Mouse (Mus musculus): Measurements from ENCODE around the gene Bmper. TPM values are rescaled to one million over a fixed set of nuclear protein-coding genes. Genes with fewer than 3 reads are reported as not detected.

Bmper gene
- polyA plus RNA-seq, 1 experiment from 2014 or later: 10.3 TPM

DNA sequence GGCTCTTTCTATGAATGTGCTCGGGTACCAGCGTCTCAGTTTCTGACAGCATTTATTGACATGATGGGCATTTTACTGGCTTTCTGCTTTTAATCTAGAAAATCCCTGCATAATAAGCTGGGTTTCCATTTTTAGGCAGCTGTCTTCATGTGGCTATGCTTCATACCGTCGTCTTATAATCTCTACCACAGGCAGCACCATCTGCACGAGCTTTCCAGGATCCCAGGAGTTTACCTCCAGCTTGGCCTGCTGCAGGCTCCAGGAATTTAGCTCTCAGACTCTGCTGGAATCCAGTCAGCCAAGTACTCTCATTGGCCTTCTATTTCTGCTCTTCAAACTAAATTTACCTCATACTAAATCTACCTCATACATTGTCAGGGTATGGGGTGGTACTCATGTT lies 219.3 kb downstream of the Bmper start:
- no peaks in the 10 kb centered on the region for H3K36me3 ChIP-seq
- H3K27me3 ChIP-seq: no peaks in the 10 kb centered on the region
- ATAC-seq (ENCODE audit: insufficient number of reproducible peaks, low FRiP score, low TSS enrichment, low read depth): no peak
- H3K9me3 ChIP-seq (replicated peaks): no peaks in the 10 kb centered on the region
- H3K4me2 ChIP-seq (replicated peaks): no peak overlapping the region
- H3K4me3 ChIP-seq (replicated peaks): no peak overlapping the region
- WGBS: 31% methylated on average over 5 of the region's 5 CpGs
- no peak overlapping the region for H3K9ac ChIP-seq
- peaks cover 5% of the 10 kb centered on the region; the same call in 1 of the 2 replicates for H3K4me1 ChIP-seq
- H3K27ac ChIP-seq (replicated peaks): no peak overlapping the region

GRCm38 (mm10) chr9:23444975-23445374 lies 222.1 kb downstream of the Bmper start:
- H3K27me3 ChIP-seq: no peaks in the 10 kb centered on the region
- H3K9me3 ChIP-seq (replicated peaks): no peaks in the 10 kb centered on the region
- H3K36me3 ChIP-seq: no peaks in the 10 kb centered on the region
- ATAC-seq (ENCODE audit: insufficient number of reproducible peaks, low FRiP score, low TSS enrichment, low read depth): no peak
- no peak overlapping the region for H3K4me3 ChIP-seq (replicated peaks)
- no peak overlapping the region for H3K4me2 ChIP-seq (replicated peaks)
- H3K27ac ChIP-seq (replicated peaks): no peak overlapping the region
- no peak overlapping the region for H3K9ac ChIP-seq
- WGBS: 97% methylated on average over 4 of the region's 4 CpGs
- H3K4me1 ChIP-seq: peaks cover 5% of the 10 kb centered on the region; the same call in 1 of the 2 replicates

DNA sequence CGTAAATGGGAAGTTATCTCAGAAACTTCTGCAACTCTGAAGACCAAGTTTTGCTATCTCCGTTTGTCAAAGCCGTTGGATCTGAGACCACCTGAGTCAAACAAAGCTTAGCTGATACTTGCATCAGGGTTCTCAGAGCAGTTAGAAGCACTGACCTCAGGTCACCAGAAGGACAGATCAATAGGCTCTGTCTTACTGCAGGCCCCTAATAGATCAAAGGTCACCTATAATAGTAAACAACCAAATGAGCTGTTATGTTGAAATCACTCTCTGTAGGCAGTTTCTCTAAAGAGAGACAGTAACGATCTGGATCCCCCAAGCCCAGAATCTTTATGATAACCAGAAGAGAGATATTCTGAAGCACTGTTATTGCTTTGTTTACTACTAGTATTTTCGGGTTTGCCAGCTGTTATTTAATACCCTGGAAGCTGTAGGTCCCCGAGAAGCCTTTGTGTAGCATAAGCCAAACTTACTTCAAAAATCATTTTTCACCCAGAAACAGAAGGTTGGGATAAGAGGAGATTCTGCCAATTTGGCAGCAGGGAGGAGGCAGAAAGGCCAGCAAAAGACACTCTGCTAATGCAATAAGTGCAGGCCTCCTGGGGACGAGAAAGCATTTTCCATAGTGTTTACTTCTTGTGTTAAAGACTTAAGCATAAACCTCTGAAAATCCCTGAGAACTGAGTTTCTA lies 224.5 kb downstream of the Bmper start:
- H3K36me3 ChIP-seq: no peaks in the 10 kb centered on the region
- no peaks in the 10 kb centered on the region for H3K27me3 ChIP-seq
- no peak overlapping the region for H3K4me3 ChIP-seq (replicated peaks)
- no peak for ATAC-seq (ENCODE audit: insufficient number of reproducible peaks, low FRiP score, low TSS enrichment, low read depth)
- no peak overlapping the region for H3K9ac ChIP-seq
- H3K4me2 ChIP-seq (replicated peaks): no peak overlapping the region
- 0 out of 2 replicates have a peak, but pooled peaks cover 1% of the 10 kb centered on the region for H3K4me1 ChIP-seq
- no peak overlapping the region for H3K27ac ChIP-seq (replicated peaks)
- no peaks in the 10 kb centered on the region for H3K9me3 ChIP-seq (replicated peaks)
- 60% methylated on average over 7 of the region's 7 CpGs for WGBS

GRCm38 (mm10) chr9:23453309-23453708 lies 230.4 kb downstream of the Bmper start:
- H3K9ac ChIP-seq: no peak overlapping the region
- no peaks in the 10 kb centered on the region for H3K9me3 ChIP-seq (replicated peaks)
- H3K27me3 ChIP-seq: no peaks in the 10 kb centered on the region
- H3K36me3 ChIP-seq: no peaks in the 10 kb centered on the region
- WGBS: 27% methylated on average over 5 of the region's 5 CpGs
- no peak overlapping the region for H3K4me3 ChIP-seq (replicated peaks)
- no peaks in the 10 kb centered on the region for H3K4me1 ChIP-seq
- no peak overlapping the region for H3K27ac ChIP-seq (replicated peaks)
- H3K4me2 ChIP-seq (replicated peaks): no peak overlapping the region
- ATAC-seq (ENCODE audit: insufficient number of reproducible peaks, low FRiP score, low TSS enrichment, low read depth): no peak

GRCm38 (mm10) chr9:23457186-23457585 lies 234.3 kb downstream of the Bmper start:
- Histone ChIP-seq H3K4me2 (replicated peaks) (no peak overlapping the region), H3K9ac (no peak overlapping the region), H3K4me1 (peaks cover 8% of the 10 kb centered on the region; the same call in 1 of the 2 replicates), H3K4me3 (replicated peaks) (no peak overlapping the region), H3K27me3 (no peaks in the 10 kb centered on the region), H3K27ac (replicated peaks) (no peak overlapping the region), H3K9me3 (replicated peaks) (no peaks in the 10 kb centered on the region), H3K36me3 (no peaks in the 10 kb centered on the region)
- 66% methylated on average over 3 of the region's 3 CpGs for whole genome bisulfite sequencing
- no peak for ATAC-seq (ENCODE audit: insufficient number of reproducible peaks, low FRiP score, low TSS enrichment, low read depth)

GRCm38 (mm10) chr9:23460721-23461120 lies 237.8 kb downstream of the Bmper start:
- H3K9me3 ChIP-seq (replicated peaks): no peaks in the 10 kb centered on the region
- H3K4me1 ChIP-seq: peaks cover 8% of the 10 kb centered on the region; the same call in 1 of the 2 replicates
- no peak overlapping the region for H3K4me2 ChIP-seq (replicated peaks)
- H3K9ac ChIP-seq: no peak overlapping the region
- ATAC-seq (ENCODE audit: insufficient number of reproducible peaks, low FRiP score, low TSS enrichment, low read depth): peak; percentile 80
- 36% methylated on average over 4 of the region's 4 CpGs for WGBS
- no peaks in the 10 kb centered on the region; the same call in 1 of the 2 replicates for H3K27me3 ChIP-seq
- no peak overlapping the region for H3K27ac ChIP-seq (replicated peaks)
- H3K36me3 ChIP-seq: no peaks in the 10 kb centered on the region
- H3K4me3 ChIP-seq (replicated peaks): no peak overlapping the region

- no peak for ATAC-seq (ENCODE audit: insufficient number of reproducible peaks, low FRiP score, low TSS enrichment, low read depth)
- no peak overlapping the region for H3K4me2 ChIP-seq (replicated peaks)
- no peak overlapping the region for H3K27ac ChIP-seq (replicated peaks)
- 46% methylated on average over 3 of the region's 3 CpGs for WGBS
- no peak overlapping the region for H3K9ac ChIP-seq
- H3K36me3 ChIP-seq: no peaks in the 10 kb centered on the region
- no peaks in the 10 kb centered on the region for H3K9me3 ChIP-seq (replicated peaks)
- H3K4me3 ChIP-seq (replicated peaks): no peak overlapping the region
- H3K27me3 ChIP-seq: no peaks in the 10 kb centered on the region; the same call in 1 of the 2 replicates
- peaks cover 8% of the 10 kb centered on the region; the same call in 1 of the 2 replicates for H3K4me1 ChIP-seq
These were observed 240.2 kb downstream of the Bmper start for GRCm38 (mm10) chr9:23462949-23463608.

DNA sequence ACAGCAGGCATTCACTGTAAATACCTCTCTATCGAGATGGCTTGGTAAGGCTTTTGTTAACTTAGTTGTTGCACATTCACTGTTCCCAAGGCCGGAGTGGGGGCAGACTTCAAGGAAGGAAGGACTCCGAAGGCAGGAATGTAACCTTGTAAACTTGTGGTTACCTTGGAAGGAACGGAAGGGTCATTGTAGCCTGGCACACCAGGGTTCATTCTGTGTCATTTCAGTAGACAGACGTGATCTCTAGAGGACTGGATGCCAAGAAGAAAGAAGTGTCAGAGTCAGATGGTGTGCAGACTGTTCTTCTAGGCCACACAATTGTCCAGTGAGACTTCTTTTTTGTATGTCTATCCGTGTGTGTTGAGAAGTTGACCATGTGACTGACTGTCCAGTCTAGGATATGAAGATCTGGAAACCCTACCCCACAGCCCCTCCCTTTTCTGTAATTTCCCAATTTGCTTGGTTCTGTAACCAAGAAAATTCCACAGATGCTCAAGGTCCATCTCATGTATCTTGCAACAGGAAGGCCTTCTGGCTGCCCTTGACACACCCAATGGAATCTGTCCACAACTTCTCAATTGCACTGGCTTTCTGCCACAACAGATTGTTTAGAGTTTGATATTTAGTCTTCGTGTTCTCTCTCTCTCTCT lies 242.2 kb downstream of the Bmper start:
- Histone ChIP-seq H3K4me1 (peaks cover 8% of the 10 kb centered on the region; the same call in 1 of the 2 replicates), H3K27me3 (no peaks in the 10 kb centered on the region; the same call in 1 of the 2 replicates), H3K36me3 (no peaks in the 10 kb centered on the region), H3K9me3 (replicated peaks) (no peaks in the 10 kb centered on the region), H3K9ac (no peak overlapping the region), H3K4me2 (replicated peaks) (no peak overlapping the region), H3K4me3 (replicated peaks) (no peak overlapping the region), H3K27ac (replicated peaks) (no peak overlapping the region)
- no peak for ATAC-seq (ENCODE audit: insufficient number of reproducible peaks, low FRiP score, low TSS enrichment, low read depth)
- WGBS: 78% methylated on average over 7 of the region's 7 CpGs

DNA sequence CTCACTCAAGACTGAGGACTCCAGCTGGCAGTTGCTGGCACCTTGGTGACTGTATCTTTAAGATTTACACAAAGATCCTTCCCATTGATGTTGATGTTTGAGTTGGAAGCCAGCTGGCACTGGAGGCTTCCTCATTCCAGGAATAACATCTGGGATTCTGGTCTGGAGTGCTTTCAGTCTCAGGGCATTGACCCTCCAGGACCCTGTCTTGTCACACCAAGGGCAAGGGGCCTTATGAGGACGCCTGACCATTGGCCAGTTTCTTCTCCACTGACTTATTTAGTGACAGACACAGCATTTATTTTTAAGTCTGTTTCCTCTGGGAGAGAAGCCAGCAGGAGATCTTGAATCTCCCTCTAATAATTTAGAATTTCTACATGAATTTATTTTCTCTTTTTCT lies 247.0 kb downstream of the Bmper start:
- Histone ChIP-seq H3K9me3 (replicated peaks) (no peaks in the 10 kb centered on the region), H3K9ac (no peak overlapping the region), H3K27me3 (no peaks in the 10 kb centered on the region), H3K27ac (replicated peaks) (no peak overlapping the region), H3K36me3 (no peaks in the 10 kb centered on the region), H3K4me1 (no peaks in the 10 kb centered on the region), H3K4me3 (replicated peaks) (no peak overlapping the region), H3K4me2 (replicated peaks) (no peak overlapping the region)
- no peak for ATAC-seq (ENCODE audit: insufficient number of reproducible peaks, low FRiP score, low TSS enrichment, low read depth)
- 47% methylated on average over 1 of the region's 1 CpGs for WGBS

DNA sequence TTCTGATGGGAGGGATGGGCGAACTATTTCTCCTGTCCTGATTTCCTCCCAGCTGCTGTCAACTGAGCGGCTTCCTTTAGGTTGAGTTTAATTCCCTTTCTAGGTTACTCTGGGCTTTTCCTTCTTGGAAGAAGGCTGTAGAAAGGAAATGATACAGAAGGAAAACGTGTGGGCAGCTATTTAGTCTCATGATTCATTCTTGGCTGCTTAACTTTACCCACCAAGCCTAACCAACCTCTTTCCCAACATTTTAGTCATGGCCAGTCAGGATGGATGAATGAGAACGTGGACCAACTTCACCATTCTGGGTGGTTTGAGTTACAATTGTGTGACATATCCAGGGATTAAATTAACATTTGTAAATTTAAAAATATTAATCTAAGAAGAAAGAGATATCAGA lies 263.0 kb downstream of the Bmper start:
- no peak overlapping the region for H3K9ac ChIP-seq
- 71% methylated on average over 4 of the region's 4 CpGs for WGBS

DNA sequence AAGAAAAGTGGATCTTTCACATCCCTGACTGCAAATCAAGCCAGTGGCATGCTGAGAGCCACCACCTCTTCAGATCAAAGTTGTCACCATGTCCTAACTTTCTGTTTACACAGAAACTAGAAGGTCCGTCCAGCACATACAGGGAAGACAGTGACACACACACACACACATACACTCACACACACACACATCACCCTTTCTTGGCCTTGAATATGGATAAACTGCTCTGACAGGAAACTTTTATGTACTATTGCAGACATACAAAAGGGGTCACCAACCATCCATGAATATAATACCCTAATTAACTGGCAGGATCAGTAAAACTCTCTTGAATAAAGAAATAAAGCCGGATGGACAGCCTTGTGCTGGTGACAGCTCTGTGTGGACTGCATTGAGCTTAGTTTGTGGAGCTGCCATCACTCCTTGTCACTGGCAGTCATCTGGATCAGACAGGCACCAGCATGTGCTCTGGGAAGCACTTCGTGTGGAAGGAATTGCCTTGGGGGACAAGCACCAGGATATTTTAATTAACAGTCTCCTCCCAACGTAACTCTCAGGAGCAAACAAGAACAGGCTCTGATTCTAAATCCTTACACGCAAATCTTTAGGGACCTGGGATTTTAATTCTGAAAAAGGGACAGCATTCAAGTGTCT lies 264.0 kb downstream of the Bmper start:
- Histone ChIP-seq H3K27me3 (no peaks in the 10 kb centered on the region), H3K36me3 (no peaks in the 10 kb centered on the region), H3K4me1 (0 out of 2 replicates have a peak, but pooled peaks cover 4% of the 10 kb centered on the region), H3K4me3 (replicated peaks) (no peak overlapping the region), H3K4me2 (replicated peaks) (no peak overlapping the region), H3K9ac (no peak overlapping the region), H3K9me3 (replicated peaks) (no peaks in the 10 kb centered on the region), H3K27ac (replicated peaks) (no peak overlapping the region; the same call in 1 of the 2 replicates)
- ATAC-seq (ENCODE audit: insufficient number of reproducible peaks, low FRiP score, low TSS enrichment, low read depth): no peak
- WGBS: 24% methylated on average over 5 of the region's 5 CpGs

More for the DNA sequence above, 263.0 kb downstream of the Bmper start:
- Histone ChIP-seq H3K4me3 (replicated peaks) (no peak overlapping the region), H3K4me1 (0 out of 2 replicates have a peak, but pooled peaks cover 4% of the 10 kb centered on the region), H3K9me3 (replicated peaks) (no peaks in the 10 kb centered on the region), H3K4me2 (replicated peaks) (no peak overlapping the region), H3K36me3 (no peaks in the 10 kb centered on the region), H3K27ac (replicated peaks) (no peak overlapping the region), H3K27me3 (no peaks in the 10 kb centered on the region)
- no peak for ATAC-seq (ENCODE audit: insufficient number of reproducible peaks, low FRiP score, low TSS enrichment, low read depth)

Data from embryonic facial prominence, embryonic 15.5 days (tissue).